Mouse (Mus musculus): Measurements from ENCODE around the gene 4930544D05Rik. TPM values are rescaled to one million over a fixed set of nuclear protein-coding genes. Genes with fewer than 3 reads are reported as not detected.

Gene 4930544D05Rik
- not detected for polyA plus RNA-seq (2014; fragmentation: Illumina TruSeq; extraction: RNeasy Lipid Tissue Mini Kit (QIAGEN cat#74804); ENCODE audit: insufficient read depth, low read depth, low replicate concordance)

DNA sequence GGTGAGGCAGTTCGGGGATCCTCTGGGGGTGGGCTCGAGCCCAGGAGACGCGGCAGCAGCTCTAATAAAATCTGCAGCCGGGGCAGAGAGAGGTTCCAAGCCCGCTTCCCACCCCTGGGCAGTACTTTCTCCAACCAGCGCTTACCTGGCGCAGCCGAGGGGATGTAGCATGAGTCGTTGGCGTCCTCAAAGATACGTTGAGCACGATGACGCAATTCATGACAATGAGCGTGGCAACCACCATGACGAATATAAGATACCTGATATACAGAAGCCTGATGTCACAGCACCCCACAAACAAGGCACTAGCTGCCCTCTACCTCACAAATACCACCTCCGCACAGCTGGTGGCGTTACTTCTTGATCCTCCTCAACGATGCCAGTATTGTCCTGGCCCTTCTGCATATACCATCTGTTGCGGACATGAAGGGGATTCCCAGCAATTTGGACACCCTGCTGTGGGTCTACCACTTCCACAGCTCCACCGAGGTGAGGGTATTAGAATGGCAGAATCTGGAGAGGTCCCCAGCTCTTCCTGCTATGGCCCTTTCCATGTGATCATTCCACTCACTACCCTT is at the start of gene 4930544D05Rik:
TSS of gene 4930544D05Rik (plus strand) at position 333 of the 578 bp plus-strand sequence.

GRCm38 (mm10) chr11:70619101-70619500 is 3.5 kb downstream of the 4930544D05Rik start, which contains the start of gene Chrne:
Gene Chrne, minus strand, starts transcription at chr11:70619216.

DNA sequence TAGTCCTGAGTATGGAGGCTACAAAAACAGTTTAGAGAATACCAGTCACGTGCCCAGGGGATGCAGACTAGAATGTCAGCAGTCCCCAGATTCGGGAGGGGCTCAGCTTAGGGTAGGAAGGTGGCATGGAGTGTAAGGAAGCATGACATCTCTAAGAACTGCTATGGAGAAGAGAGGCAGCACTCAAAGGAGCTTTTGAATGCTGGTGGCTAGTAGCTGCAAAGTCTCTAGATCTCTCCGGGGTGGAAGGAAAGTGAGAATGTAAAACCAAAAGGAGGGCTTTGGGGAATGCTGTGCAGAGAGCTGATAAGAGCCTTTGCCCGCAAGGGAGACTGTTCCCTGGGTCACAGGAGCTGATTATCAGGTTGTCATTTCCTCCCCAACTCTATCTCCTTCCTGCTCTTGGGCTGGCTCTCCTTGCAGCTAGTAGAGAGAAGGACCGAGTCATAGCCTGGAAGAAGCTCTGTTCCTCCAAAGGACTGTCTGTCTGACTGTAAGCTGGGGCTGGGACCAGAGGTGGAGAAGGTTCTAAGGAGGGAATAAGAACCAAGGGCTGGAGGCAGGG is 23.1 kb downstream of the 4930544D05Rik start, which contains the start of gene Gp1ba:
TSS of gene Gp1ba (plus strand) at position 409 of the 565 bp plus-strand sequence.

DNA sequence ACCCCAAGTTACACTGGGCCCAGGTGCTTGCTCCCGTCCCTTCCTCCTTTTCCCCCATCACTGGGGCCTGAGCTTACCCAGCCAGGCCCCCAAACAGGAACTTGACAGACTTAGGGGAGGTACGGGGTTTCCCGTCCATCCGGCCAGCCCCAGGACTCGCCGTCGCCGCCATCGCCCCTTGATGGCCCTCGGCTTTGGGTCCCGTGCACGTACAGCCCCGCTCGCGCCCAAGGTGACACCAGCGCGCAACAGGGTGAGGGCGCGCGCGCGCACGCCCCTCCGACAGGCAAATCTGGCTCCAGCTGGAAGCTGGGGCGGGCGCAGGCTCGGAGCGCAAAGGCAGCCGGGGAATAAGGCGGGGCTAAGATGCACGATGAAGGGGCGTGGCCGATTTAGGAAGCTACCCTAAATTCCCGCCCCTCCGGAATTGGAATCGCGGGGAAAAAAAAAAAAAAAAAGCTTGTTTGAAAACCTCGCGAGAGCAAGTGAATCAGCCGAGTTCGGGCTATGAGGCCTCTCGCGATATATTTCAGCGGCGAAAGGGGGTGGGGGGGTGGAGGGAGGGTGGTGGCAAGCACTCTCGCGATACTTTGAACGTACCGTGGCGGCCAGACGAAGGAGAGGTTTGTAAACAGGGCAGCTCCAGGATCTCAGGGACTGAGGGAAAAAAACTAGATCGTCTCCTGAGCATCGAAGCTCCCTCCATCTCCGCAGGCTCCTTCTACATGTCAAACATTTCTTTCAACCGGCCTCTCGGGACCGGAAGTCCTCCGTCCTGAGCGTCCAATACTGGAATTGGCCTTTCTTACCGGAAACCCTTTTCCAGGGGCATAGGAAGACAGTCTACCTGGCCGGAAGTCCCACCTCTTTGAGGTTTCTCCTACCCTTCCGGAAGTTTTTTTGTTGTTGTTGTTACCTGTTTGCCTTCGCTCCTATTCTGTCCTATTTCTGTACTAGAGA is 31.3 kb downstream of the 4930544D05Rik start, which contains the start of the genes Rnf167 and Slc25a11:
TSS of gene Rnf167 (plus strand) at position 545 of the 960 bp plus-strand sequence.
TSS of gene Slc25a11 (minus strand) at position 789 of the 960 bp plus-strand sequence.

DNA sequence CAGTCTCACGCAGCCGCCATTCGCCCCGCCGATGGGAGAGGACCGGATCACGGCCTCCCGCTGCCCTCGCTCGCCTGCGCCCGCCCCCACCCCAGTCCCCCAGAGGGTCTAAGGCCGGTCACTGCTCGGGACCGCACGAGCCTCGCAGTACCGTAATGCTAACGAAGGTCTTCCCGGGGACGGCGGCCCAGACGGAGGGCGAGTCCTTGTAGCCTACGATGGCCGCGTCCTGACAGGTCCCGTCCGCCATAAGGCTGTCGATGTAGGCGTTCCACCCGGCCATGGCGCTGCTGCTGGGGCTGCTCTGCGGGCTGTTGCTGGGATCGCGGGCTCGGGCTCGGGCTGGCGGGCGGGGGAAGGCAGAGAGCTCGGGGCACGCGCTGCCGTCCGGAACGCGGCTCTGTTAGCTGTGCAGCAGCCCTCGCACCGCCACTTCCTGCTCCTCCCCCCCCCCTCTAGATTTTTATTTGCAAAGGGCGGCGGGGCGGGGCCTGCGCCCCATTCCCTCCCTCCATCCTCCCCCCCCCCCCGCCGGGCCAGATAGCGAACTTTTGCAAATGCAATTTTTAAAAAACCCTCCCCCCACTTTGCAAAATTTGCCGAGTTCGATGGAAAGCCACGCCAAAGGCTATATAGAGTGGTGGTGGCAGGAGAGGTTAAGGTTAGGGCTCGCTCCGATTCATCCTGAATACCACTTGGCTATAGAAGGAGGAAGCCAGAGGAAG is 38.7 kb downstream of the 4930544D05Rik start, which contains the start of gene Pfn1:
TSS of gene Pfn1 (minus strand) at position 447 of the 725 bp plus-strand sequence.

DNA sequence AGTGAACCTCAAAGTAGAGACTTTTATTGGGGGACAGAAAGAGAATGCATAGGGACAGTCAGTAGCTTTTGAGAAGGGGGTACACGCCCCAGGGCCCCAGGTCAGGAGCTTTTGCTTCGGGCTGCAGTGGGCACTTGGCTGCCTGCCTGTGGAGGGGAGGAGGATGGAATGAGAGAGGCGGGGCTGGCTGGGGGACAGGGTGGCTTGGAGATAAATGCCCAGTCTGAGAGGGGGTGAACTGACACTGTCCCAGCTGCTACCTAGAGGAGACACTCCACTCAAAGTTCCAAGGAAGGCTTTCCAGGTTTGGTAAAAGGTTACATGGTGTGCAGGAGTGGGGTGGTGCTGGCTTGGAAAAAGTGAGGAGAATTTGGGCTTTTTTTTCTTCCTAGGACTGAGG is 41.3 kb downstream of the 4930544D05Rik start, which contains the start of gene Eno3:
TSS of gene Eno3 (plus strand) at position 239 of the 400 bp plus-strand sequence.

Other genes starting within 250 kb of the 4930544D05Rik start
- 9.8 TPM for gene Pelp1, start 205.8 kb upstream of the 4930544D05Rik start, polyA plus RNA-seq (2014; fragmentation: Illumina TruSeq; extraction: RNeasy Lipid Tissue Mini Kit (QIAGEN cat#74804); ENCODE audit: insufficient read depth, low read depth, low replicate concordance)
- gene Arrb2, start 183.2 kb upstream of the 4930544D05Rik start, polyA plus RNA-seq (2014; fragmentation: Illumina TruSeq; extraction: RNeasy Lipid Tissue Mini Kit (QIAGEN cat#74804); ENCODE audit: insufficient read depth, low read depth, low replicate concordance) = 37.6 TPM
- 52.9 TPM for gene Med11, start 163.9 kb upstream of the 4930544D05Rik start, polyA plus RNA-seq (2014; fragmentation: Illumina TruSeq; extraction: RNeasy Lipid Tissue Mini Kit (QIAGEN cat#74804); ENCODE audit: insufficient read depth, low read depth, low replicate concordance)
- 3.2 TPM for gene Zmynd15, start 156.4 kb upstream of the 4930544D05Rik start, polyA plus RNA-seq (2014; fragmentation: Illumina TruSeq; extraction: RNeasy Lipid Tissue Mini Kit (QIAGEN cat#74804); ENCODE audit: insufficient read depth, low read depth, low replicate concordance)
- 59.8 TPM for gene Cxcl16, start 155.9 kb upstream of the 4930544D05Rik start, polyA plus RNA-seq (2014; fragmentation: Illumina TruSeq; extraction: RNeasy Lipid Tissue Mini Kit (QIAGEN cat#74804); ENCODE audit: insufficient read depth, low read depth, low replicate concordance)
- 0.25 TPM for gene Tm4sf5, start 110.6 kb upstream of the 4930544D05Rik start, polyA plus RNA-seq (2014; fragmentation: Illumina TruSeq; extraction: RNeasy Lipid Tissue Mini Kit (QIAGEN cat#74804); ENCODE audit: insufficient read depth, low read depth, low replicate concordance)
- 0.55 TPM for gene Vmo1, start 101.2 kb upstream of the 4930544D05Rik start, polyA plus RNA-seq (2014; fragmentation: Illumina TruSeq; extraction: RNeasy Lipid Tissue Mini Kit (QIAGEN cat#74804); ENCODE audit: insufficient read depth, low read depth, low replicate concordance)
- gene Gltpd2, start 96.7 kb upstream of the 4930544D05Rik start, polyA plus RNA-seq (2014; fragmentation: Illumina TruSeq; extraction: RNeasy Lipid Tissue Mini Kit (QIAGEN cat#74804); ENCODE audit: insufficient read depth, low read depth, low replicate concordance) = not detected
- 296 TPM for gene Psmb6, start 90.5 kb upstream of the 4930544D05Rik start, polyA plus RNA-seq (2014; fragmentation: Illumina TruSeq; extraction: RNeasy Lipid Tissue Mini Kit (QIAGEN cat#74804); ENCODE audit: insufficient read depth, low read depth, low replicate concordance)
- not detected for gene Gm40193, start 82.9 kb upstream of the 4930544D05Rik start, polyA plus RNA-seq (2014; fragmentation: Illumina TruSeq; extraction: RNeasy Lipid Tissue Mini Kit (QIAGEN cat#74804); ENCODE audit: insufficient read depth, low read depth, low replicate concordance)
- 9.6 TPM for gene Pld2, start 75.8 kb upstream of the 4930544D05Rik start, polyA plus RNA-seq (2014; fragmentation: Illumina TruSeq; extraction: RNeasy Lipid Tissue Mini Kit (QIAGEN cat#74804); ENCODE audit: insufficient read depth, low read depth, low replicate concordance)
- gene Mink1, start 53.0 kb upstream of the 4930544D05Rik start, polyA plus RNA-seq (2014; fragmentation: Illumina TruSeq; extraction: RNeasy Lipid Tissue Mini Kit (QIAGEN cat#74804); ENCODE audit: insufficient read depth, low read depth, low replicate concordance) = 24.0 TPM
- 0.14 TPM for gene Chrne, start 3.4 kb downstream of the 4930544D05Rik start, polyA plus RNA-seq (2014; fragmentation: Illumina TruSeq; extraction: RNeasy Lipid Tissue Mini Kit (QIAGEN cat#74804); ENCODE audit: insufficient read depth, low read depth, low replicate concordance)
- 0.30 TPM for gene Gp1ba, start 23.3 kb downstream of the 4930544D05Rik start, polyA plus RNA-seq (2014; fragmentation: Illumina TruSeq; extraction: RNeasy Lipid Tissue Mini Kit (QIAGEN cat#74804); ENCODE audit: insufficient read depth, low read depth, low replicate concordance)
- gene Rnf167, start 31.4 kb downstream of the 4930544D05Rik start, polyA plus RNA-seq (2014; fragmentation: Illumina TruSeq; extraction: RNeasy Lipid Tissue Mini Kit (QIAGEN cat#74804); ENCODE audit: insufficient read depth, low read depth, low replicate concordance) = 71.5 TPM
- 77.2 TPM for gene Slc25a11, start 31.6 kb downstream of the 4930544D05Rik start, polyA plus RNA-seq (2014; fragmentation: Illumina TruSeq; extraction: RNeasy Lipid Tissue Mini Kit (QIAGEN cat#74804); ENCODE audit: insufficient read depth, low read depth, low replicate concordance)
- 578 TPM for gene Pfn1, start 38.8 kb downstream of the 4930544D05Rik start, polyA plus RNA-seq (2014; fragmentation: Illumina TruSeq; extraction: RNeasy Lipid Tissue Mini Kit (QIAGEN cat#74804); ENCODE audit: insufficient read depth, low read depth, low replicate concordance)
- gene Eno3, start 41.4 kb downstream of the 4930544D05Rik start, polyA plus RNA-seq (2014; fragmentation: Illumina TruSeq; extraction: RNeasy Lipid Tissue Mini Kit (QIAGEN cat#74804); ENCODE audit: insufficient read depth, low read depth, low replicate concordance) = 26.5 TPM
- 78.5 TPM for gene Spag7, start 53.6 kb downstream of the 4930544D05Rik start, polyA plus RNA-seq (2014; fragmentation: Illumina TruSeq; extraction: RNeasy Lipid Tissue Mini Kit (QIAGEN cat#74804); ENCODE audit: insufficient read depth, low read depth, low replicate concordance)
- 9.8 TPM for gene Camta2, start 72.3 kb downstream of the 4930544D05Rik start, polyA plus RNA-seq (2014; fragmentation: Illumina TruSeq; extraction: RNeasy Lipid Tissue Mini Kit (QIAGEN cat#74804); ENCODE audit: insufficient read depth, low read depth, low replicate concordance)
- gene Inca1, start 84.3 kb downstream of the 4930544D05Rik start, polyA plus RNA-seq (2014; fragmentation: Illumina TruSeq; extraction: RNeasy Lipid Tissue Mini Kit (QIAGEN cat#74804); ENCODE audit: insufficient read depth, low read depth, low replicate concordance) = 2.0 TPM
- gene Kif1c, start 84.7 kb downstream of the 4930544D05Rik start, polyA plus RNA-seq (2014; fragmentation: Illumina TruSeq; extraction: RNeasy Lipid Tissue Mini Kit (QIAGEN cat#74804); ENCODE audit: insufficient read depth, low read depth, low replicate concordance) = 56.7 TPM
- gene Zfp3, start 148.4 kb downstream of the 4930544D05Rik start, polyA plus RNA-seq (2014; fragmentation: Illumina TruSeq; extraction: RNeasy Lipid Tissue Mini Kit (QIAGEN cat#74804); ENCODE audit: insufficient read depth, low read depth, low replicate concordance) = 1.7 TPM
- 6.1 TPM for gene Scimp, start 196.7 kb downstream of the 4930544D05Rik start, polyA plus RNA-seq (2014; fragmentation: Illumina TruSeq; extraction: RNeasy Lipid Tissue Mini Kit (QIAGEN cat#74804); ENCODE audit: insufficient read depth, low read depth, low replicate concordance)
- gene Rabep1, start 228.9 kb downstream of the 4930544D05Rik start, polyA plus RNA-seq (2014; fragmentation: Illumina TruSeq; extraction: RNeasy Lipid Tissue Mini Kit (QIAGEN cat#74804); ENCODE audit: insufficient read depth, low read depth, low replicate concordance) = 11.3 TPM